Mouse (Mus musculus) cerebellum, adult 18-20 months (tissue): ENCODE results near the gene Pnpo.

Source experiments
- DNase-seq, 2 experiments: peaks; one replicate each; pipeline ENCODE4 v3.0.0; 2021

The Pnpo gene

DNA sequence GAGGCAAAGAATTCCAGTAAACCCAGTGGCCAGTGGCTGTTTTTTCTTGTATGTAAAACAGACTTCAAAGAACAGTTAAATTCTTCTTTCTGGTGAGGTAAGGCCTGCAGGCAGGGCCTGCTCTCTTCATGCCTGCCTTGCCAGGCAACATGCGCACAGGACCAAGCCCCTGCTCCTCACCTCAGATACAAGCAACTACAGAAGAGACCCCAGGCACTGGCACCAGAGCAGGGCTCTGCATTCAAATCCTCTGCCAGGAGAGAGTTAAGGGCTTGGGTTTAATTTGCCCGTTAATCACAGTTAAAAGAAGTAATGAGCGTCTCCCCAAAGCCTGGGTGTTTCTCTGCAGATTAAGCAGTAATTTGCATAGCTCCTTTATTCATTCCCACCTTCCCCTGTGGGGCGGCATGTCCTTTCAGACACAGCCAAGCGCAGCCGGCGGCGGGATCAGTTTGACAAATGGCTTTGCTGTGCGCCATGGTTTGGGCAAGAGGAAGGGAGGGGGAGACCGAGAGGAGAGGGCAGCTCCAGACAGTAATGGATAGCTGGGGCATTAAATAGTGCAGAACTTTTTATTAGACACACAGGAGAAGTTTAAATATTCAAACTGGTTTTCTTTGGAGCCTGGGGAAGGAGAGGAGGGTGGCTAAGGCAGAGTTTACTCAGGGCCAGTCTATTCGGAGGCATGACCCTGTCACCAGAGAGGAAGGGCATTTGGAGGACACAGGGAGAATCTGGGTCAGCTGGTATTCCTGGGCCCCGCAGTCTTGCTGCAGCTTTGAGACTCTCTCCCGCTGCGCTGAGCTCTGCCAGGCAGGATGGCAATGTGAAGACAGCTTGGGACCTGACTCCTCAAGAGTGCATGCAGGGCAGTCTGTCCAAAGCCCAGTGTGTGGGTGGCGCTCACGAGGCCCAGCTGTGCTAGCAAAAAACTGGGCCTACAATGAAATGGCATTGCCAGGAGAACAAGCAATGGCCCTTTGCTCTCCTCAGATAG lies 40.8 kb downstream of the Pnpo start:
- DNase-seq = peak in 1 of 2 experiments; percentile 33

DNA sequence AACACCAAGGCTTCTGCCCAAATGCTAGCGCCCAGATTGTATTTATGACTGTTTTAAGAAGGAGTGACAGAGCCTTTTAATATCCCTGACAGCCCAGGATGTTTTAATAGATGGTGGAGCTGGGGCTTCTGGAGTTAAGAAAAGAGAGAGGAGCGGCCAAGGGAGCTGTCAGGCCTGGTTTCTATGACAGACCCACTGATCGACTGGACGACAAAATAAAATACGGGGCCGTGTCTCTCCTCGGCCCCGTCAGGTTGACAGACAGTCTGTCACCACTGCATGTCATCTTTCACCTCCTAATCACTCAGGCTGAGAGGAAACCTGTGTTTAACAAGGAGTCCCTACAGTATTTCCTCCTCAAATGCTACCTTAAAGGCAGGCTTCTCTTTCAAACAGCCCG lies 42.5 kb downstream of the Pnpo start:
- DNase-seq = no peak

DNA sequence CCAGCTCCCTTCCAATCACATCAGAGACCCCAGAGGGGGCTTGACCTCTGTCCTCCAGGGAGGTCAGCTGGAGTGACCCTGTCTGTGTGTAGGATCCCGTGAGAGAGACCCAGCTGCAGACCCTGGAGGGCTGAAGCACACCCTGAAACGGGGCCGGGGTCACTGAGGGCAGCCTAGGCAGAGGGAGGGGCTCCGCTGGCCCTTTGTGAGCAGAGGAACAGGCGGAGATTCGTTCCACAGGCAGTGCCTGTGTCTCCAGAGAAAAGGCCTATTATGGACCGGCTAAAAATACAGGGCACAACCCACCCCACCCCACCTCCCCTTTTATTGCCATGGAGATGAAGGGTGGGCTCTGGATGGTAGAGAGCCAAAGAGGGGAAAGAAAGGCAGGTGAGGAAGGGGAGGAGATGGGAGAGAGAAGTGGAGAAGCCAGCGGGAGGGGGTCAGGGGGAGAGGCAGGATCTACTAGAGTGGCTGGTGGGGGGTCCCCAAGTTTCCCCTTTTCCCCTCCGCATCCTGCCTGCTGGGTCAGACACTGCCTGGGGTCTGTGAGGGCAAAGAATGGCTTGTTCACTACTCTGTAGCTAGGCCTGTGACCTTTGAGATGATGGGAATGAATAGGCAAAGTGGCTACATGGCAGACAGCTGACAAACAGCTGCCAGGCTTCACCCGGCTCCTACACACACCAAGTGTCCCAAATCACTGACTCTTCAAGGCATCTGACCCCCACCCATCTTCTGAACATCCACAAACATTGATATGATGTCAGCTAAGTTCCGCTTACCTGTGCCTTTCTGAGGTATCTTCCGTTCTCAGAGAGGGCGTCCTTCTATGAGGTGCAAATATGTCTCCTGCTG lies 44.1 kb downstream of the Pnpo start:
- no peak for DNase-seq

DNA sequence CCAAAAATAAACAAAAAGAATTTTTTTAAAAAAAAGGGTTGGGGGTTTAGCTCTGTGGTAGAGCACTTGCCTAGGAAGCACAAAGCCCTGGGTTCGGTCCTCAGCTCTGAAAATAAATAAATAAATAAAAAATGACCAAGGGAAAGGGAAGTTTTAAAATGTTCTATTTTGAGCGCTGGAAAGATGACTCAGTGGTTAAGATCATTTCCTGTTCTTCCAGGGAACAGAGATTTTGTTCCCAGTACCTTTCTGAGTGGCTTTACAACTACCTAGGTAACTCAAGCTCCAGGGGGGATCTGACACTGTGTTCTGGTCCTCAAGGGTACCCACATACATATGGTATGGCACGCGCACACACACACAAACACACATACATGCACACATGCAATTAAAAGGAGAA lies 47.9 kb downstream of the Pnpo start:
- DNase-seq = no peak

DNA sequence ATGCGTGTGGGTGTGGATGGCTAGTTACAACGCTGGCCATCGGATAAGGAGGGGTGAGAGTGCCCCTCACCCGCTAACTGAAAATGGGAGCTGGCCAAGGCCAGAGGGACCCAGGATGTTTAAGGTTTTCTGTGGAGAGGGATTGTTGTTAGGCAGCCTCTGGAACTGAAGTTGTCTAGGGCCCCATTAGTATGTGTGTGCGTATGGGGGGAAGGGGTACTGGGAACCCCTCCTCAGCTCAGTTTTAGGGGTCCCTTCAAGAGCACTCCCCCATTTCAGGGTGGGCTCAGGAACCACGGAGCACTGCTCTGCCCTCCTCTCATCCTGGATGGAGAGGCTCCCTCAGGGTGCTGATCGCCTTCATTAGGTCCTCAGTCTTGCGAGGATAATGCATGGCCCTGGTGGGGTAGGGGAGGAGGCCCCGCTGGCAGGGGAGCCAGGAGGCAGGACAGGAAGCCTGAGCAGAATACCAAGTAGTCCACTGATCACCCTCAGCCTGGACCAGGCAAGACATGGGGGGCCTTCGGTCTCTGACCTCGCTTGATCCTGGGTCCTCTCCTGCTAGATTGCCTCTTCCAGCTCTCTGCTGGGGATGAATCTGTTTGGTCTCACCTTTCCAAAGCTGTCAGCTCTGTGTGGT lies 50.5 kb downstream of the Pnpo start:
- no peak for DNase-seq

DNA sequence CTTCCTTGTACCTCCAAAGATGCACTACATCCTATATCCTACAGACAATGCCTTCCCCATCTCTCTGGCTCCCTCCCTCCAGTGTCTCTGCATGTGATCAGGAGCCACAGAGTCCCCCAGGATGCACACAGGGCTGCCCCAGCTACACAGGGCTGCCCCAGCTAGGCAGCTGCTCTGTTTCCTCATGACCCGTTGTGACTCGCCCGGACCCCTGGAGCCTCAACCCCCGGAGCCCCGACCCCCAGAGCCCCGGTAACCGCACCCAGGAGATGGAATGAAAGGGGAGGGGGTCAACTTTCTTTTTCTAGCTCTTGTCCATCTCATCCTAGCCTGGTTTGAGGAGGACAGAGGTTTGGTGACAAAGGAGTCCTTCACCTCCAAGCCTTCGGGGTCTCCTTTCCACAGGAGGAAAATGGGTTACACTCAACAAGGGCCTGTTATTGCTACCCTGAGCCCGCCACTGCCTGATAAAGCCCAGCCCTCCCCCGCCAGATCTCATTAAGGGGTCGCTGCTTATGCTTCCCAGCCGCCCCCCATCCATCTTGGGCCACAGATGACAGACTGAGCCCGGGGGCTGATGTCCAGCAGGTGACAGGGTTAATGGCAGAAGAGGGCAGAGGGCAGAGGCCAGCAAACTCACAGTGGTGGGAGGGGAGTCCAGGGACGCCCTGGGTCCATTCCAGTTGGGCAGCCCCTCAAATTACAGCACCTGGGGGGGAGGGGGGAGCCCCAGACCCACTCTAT lies 51.8 kb downstream of the Pnpo start:
- DNase-seq = no peak
